Mouse (Mus musculus): ENCODE measurements around the gene 1600002K03Rik. TPM values are rescaled to one million over a fixed set of nuclear protein-coding genes. Genes with fewer than 3 reads are reported as not detected.
A peak's percentile ranks its signal among the peaks of the same experiment; 100 is the strongest.

The 1600002K03Rik gene
- polyA plus RNA-seq, 1 experiment from 2014 or later = 9.4 TPM

GRCm38 (mm10) chr10:80134421-80134820 lies 38.3 kb upstream of the 1600002K03Rik start:
- Histone ChIP-seq H3K27ac (ENCODE audit: low read depth, low read length) (no peak overlapping the region), H3K36me3 (ENCODE audit: control insufficient read depth, insufficient read depth, low read length) (peaks cover 44% of the 10 kb centered on the region; the same call in 1 of the 2 replicates), H3K4me2 (ENCODE audit: low read length) (no peak overlapping the region), H3K9me3 (ENCODE audit: control insufficient read depth, low read length) (no peaks in the 10 kb centered on the region), H3K9ac (ENCODE audit: low read depth, low read length) (no peak overlapping the region), H3K27me3 (replicated peaks; ENCODE audit: control insufficient read depth, insufficient read depth, low read length) (no peaks in the 10 kb centered on the region), H3K4me3 (ENCODE audit: low read length) (no peak overlapping the region), H3K4me1 (ENCODE audit: control insufficient read depth, insufficient read depth, low read depth, low read length) (peaks cover 35% of the 10 kb centered on the region)
- no peak for ATAC-seq
- 91% methylated on average over 9 of the region's 9 CpGs for WGBS

- ATAC-seq = no peak
- H3K9ac ChIP-seq (ENCODE audit: low read depth, low read length) = no peak overlapping the region
- peaks cover 37% of the 10 kb centered on the region for H3K4me1 ChIP-seq (ENCODE audit: control insufficient read depth, insufficient read depth, low read depth, low read length)
- H3K27me3 ChIP-seq (replicated peaks; ENCODE audit: control insufficient read depth, insufficient read depth, low read length) = no peaks in the 10 kb centered on the region
- peaks cover 38% of the 10 kb centered on the region; the same call in 1 of the 2 replicates for H3K36me3 ChIP-seq (ENCODE audit: control insufficient read depth, insufficient read depth, low read length)
- no peak overlapping the region for H3K4me3 ChIP-seq (ENCODE audit: low read length)
- no peak overlapping the region for H3K4me2 ChIP-seq (ENCODE audit: low read length)
- no peak overlapping the region for H3K27ac ChIP-seq (ENCODE audit: low read depth, low read length)
- H3K9me3 ChIP-seq (ENCODE audit: control insufficient read depth, low read length) = no peaks in the 10 kb centered on the region
- 83% methylated on average over 10 of the region's 10 CpGs for WGBS
These were observed 37.6 kb upstream of the 1600002K03Rik start for GRCm38 (mm10) chr10:80135161-80135560.

- ATAC-seq = no peak
- Histone ChIP-seq H3K4me3 (ENCODE audit: low read length) (no peak overlapping the region), H3K27ac (ENCODE audit: low read depth, low read length) (no peak overlapping the region), H3K4me2 (ENCODE audit: low read length) (no peak overlapping the region), H3K4me1 (ENCODE audit: control insufficient read depth, insufficient read depth, low read depth, low read length) (peaks cover 37% of the 10 kb centered on the region), H3K9me3 (ENCODE audit: control insufficient read depth, low read length) (no peaks in the 10 kb centered on the region), H3K9ac (ENCODE audit: low read depth, low read length) (no peak overlapping the region), H3K36me3 (ENCODE audit: control insufficient read depth, insufficient read depth, low read length) (peaks cover 35% of the 10 kb centered on the region; the same call in 1 of the 2 replicates), H3K27me3 (replicated peaks; ENCODE audit: control insufficient read depth, insufficient read depth, low read length) (no peaks in the 10 kb centered on the region)
- 81% methylated on average over 1 of the region's 1 CpGs for WGBS
These were observed 37.1 kb upstream of the 1600002K03Rik start for GRCm38 (mm10) chr10:80135641-80136040.

GRCm38 (mm10) chr10:80136179-80136951 lies 36.4 kb upstream of the 1600002K03Rik start:
- WGBS = 23% methylated on average over 42 of the region's 49 CpGs
- H3K27me3 ChIP-seq (replicated peaks; ENCODE audit: control insufficient read depth, insufficient read depth, low read length) = no peaks in the 10 kb centered on the region
- peaks cover 31% of the 10 kb centered on the region; the same call in 1 of the 2 replicates for H3K36me3 ChIP-seq (ENCODE audit: control insufficient read depth, insufficient read depth, low read length)
- no peaks in the 10 kb centered on the region for H3K9me3 ChIP-seq (ENCODE audit: control insufficient read depth, low read length)
- H3K4me1 ChIP-seq (ENCODE audit: control insufficient read depth, insufficient read depth, low read depth, low read length) = peaks cover 36% of the 10 kb centered on the region
- peak overlapping the region; percentile 77 for H3K4me3 ChIP-seq (ENCODE audit: low read length)
- ATAC-seq = no peak
- peak overlapping the region; percentile 88 for H3K9ac ChIP-seq (ENCODE audit: low read depth, low read length)
- peak overlapping the region; percentile 92 for H3K27ac ChIP-seq (ENCODE audit: low read depth, low read length)
- peak overlapping the region; percentile 75 for H3K4me2 ChIP-seq (ENCODE audit: low read length)

- peaks cover 30% of the 10 kb centered on the region for H3K4me1 ChIP-seq (ENCODE audit: control insufficient read depth, insufficient read depth, low read depth, low read length)
- H3K4me3 ChIP-seq (ENCODE audit: low read length) = peak overlapping the region; percentile 77
- peak overlapping the region; percentile 92 for H3K27ac ChIP-seq (ENCODE audit: low read depth, low read length)
- H3K4me2 ChIP-seq (ENCODE audit: low read length) = peak overlapping the region; percentile 75
- peaks cover 27% of the 10 kb centered on the region; the same call in 1 of the 2 replicates for H3K36me3 ChIP-seq (ENCODE audit: control insufficient read depth, insufficient read depth, low read length)
- WGBS = 2% methylated on average over 24 of the region's 29 CpGs
- no peaks in the 10 kb centered on the region for H3K27me3 ChIP-seq (replicated peaks; ENCODE audit: control insufficient read depth, insufficient read depth, low read length)
- no peak for ATAC-seq
- peak overlapping the region; percentile 88 for H3K9ac ChIP-seq (ENCODE audit: low read depth, low read length)
- no peaks in the 10 kb centered on the region for H3K9me3 ChIP-seq (ENCODE audit: control insufficient read depth, low read length)
These were observed 35.7 kb upstream of the 1600002K03Rik start for GRCm38 (mm10) chr10:80136952-80137625.

GRCm38 (mm10) chr10:80137626-80138552 lies 34.9 kb upstream of the 1600002K03Rik start:
- H3K4me1 ChIP-seq (ENCODE audit: control insufficient read depth, insufficient read depth, low read depth, low read length) = peaks cover 31% of the 10 kb centered on the region
- no peak for ATAC-seq
- H3K27me3 ChIP-seq (replicated peaks; ENCODE audit: control insufficient read depth, insufficient read depth, low read length) = no peaks in the 10 kb centered on the region
- H3K4me3 ChIP-seq (ENCODE audit: low read length) = peak overlapping the region; percentile 77
- H3K27ac ChIP-seq (ENCODE audit: low read depth, low read length) = peak overlapping the region; percentile 92
- WGBS = 1% methylated on average over 32 of the region's 33 CpGs
- peak overlapping the region; percentile 88 for H3K9ac ChIP-seq (ENCODE audit: low read depth, low read length)
- no peaks in the 10 kb centered on the region for H3K9me3 ChIP-seq (ENCODE audit: control insufficient read depth, low read length)
- peak overlapping the region; percentile 75 for H3K4me2 ChIP-seq (ENCODE audit: low read length)
- peaks cover 20% of the 10 kb centered on the region; the same call in 1 of the 2 replicates for H3K36me3 ChIP-seq (ENCODE audit: control insufficient read depth, insufficient read depth, low read length)

- H3K27ac ChIP-seq (ENCODE audit: low read depth, low read length) = peak within 1 kb of the TSS; percentile 92
- WGBS = under 1% methylated on average over 46 of the region's 94 CpGs
- H3K9me3 ChIP-seq (ENCODE audit: control insufficient read depth, low read length) = no peaks in the 10 kb centered on the region
- peak; percentile 7 for ATAC-seq
- H3K4me1 ChIP-seq (ENCODE audit: control insufficient read depth, insufficient read depth, low read depth, low read length) = peaks cover 37% of the 10 kb centered on the region
- peak within 1 kb of the TSS; percentile 75 for H3K4me2 ChIP-seq (ENCODE audit: low read length)
- peaks cover 17% of the 10 kb centered on the region; the same call in 1 of the 2 replicates for H3K36me3 ChIP-seq (ENCODE audit: control insufficient read depth, insufficient read depth, low read length)
- peak within 1 kb of the TSS; percentile 88 for H3K9ac ChIP-seq (ENCODE audit: low read depth, low read length)
- H3K27me3 ChIP-seq (replicated peaks; ENCODE audit: control insufficient read depth, insufficient read depth, low read length) = no peaks in the 10 kb centered on the region
- peak within 1 kb of the TSS; percentile 77 for H3K4me3 ChIP-seq (ENCODE audit: low read length)
These were observed 33.9 kb upstream of the 1600002K03Rik start, which contains the start of gene Atp5d for GRCm38 (mm10) chr10:80138553-80139438. Gene Atp5d, plus strand, starts transcription at chr10:80138632.

- no peak for ATAC-seq
- peaks cover 37% of the 10 kb centered on the region for H3K4me1 ChIP-seq (ENCODE audit: control insufficient read depth, insufficient read depth, low read depth, low read length)
- WGBS = 0% methylated on average over 8 of the region's 10 CpGs
- H3K9ac ChIP-seq (ENCODE audit: low read depth, low read length) = peak overlapping the region; percentile 88
- H3K27me3 ChIP-seq (replicated peaks; ENCODE audit: control insufficient read depth, insufficient read depth, low read length) = no peaks in the 10 kb centered on the region
- peak overlapping the region; percentile 92 for H3K27ac ChIP-seq (ENCODE audit: low read depth, low read length)
- H3K36me3 ChIP-seq (ENCODE audit: control insufficient read depth, insufficient read depth, low read length) = peaks cover 18% of the 10 kb centered on the region; the same call in 1 of the 2 replicates
- H3K9me3 ChIP-seq (ENCODE audit: control insufficient read depth, low read length) = no peaks in the 10 kb centered on the region
- peak overlapping the region; percentile 75 for H3K4me2 ChIP-seq (ENCODE audit: low read length)
- H3K4me3 ChIP-seq (ENCODE audit: low read length) = peak overlapping the region; percentile 77
These were observed 33.3 kb upstream of the 1600002K03Rik start for GRCm38 (mm10) chr10:80139439-80139775.
